Mouse (Mus musculus) kidney, adult 2 months (tissue): ENCODE measurements around the gene Cacna1i.

Source experiments
- CTCF ChIP-seq: fragments of 200-500 bp; conservative IDR thresholded peaks from 2 replicates; pipeline ENCODE4 v1.5.1; 2011; ENCODE audit warnings: low read depth, mild to moderate bottlenecking, control low read depth, low read length, moderate library complexity, mixed read lengths; ENCODE audit not compliant: insufficient read depth, insufficient read length
- POLR2A ChIP-seq: fragments of 200-500 bp; IDR thresholded peaks from one replicate; pipeline ENCODE4 v1.6.1; 2011; ENCODE audit warnings: low read depth, low read length, control low read depth

DNA sequence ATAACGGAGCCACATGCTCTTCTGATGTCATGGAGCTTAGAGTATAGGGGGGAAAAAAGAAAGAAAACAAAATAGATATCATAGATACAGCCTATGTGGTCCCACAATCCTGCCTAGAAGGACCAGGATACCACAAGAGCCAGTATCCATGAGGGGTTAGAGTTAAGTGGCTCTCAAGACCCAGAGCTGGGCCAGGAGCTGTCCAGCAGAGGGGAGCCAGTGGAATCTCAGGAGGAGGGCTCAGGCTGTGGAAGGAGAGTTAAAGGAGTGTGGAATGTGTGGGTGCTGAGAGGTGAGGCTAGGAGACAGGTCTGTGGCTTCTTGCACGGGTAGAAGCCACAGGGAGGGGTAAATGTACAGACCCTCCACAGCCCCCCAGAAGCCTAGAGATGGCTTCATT lies 38.2 kb downstream of the Cacna1i start:
- no peak for TF ChIP-seq CTCF
- TF ChIP-seq POLR2A: no peak
